Mouse (Mus musculus) hindbrain, postnatal 0 days (tissue): ENCODE measurements at regions not wholly inside any gene's neighbourhood (a gene's known extent, or its start where the extent isn't known, plus 50 kb on each side); places are given as distances from the start of the nearest gene placed in this dataset.

Experiments
- ATAC-seq: fragments of 200-750 bp; cut with Nextera tagmentation; 2 replicates; pipeline ENCODE4 v1.8.0; 2017; ENCODE audit warnings: mild to moderate bottlenecking, moderate TSS enrichment, moderate library complexity
- DNase-seq: peaks from one replicate; pipeline ENCODE4 v3.0.0-alpha.2; 2015; ENCODE audit warnings: low spot score
- H3K27ac ChIP-seq: fragments of 300-500 bp; sonication (generic); 2 replicates; pipeline ENCODE4 v1.5.1; 2014; ENCODE audit warnings: mild to moderate bottlenecking
- H3K27me3 ChIP-seq: fragments of 300-500 bp; sonication (generic); 2 replicates; pipeline ENCODE4 v1.6.1; 2014; ENCODE audit warnings: low read length, mixed read lengths; ENCODE audit not compliant: insufficient read depth
- H3K36me3 ChIP-seq: fragments of 300-500 bp; sonication (generic); 2 replicates; pipeline ENCODE4 v1.6.1; 2014; ENCODE audit warnings: low read length, mixed read lengths; ENCODE audit not compliant: insufficient read depth
- H3K4me1 ChIP-seq: fragments of 300-500 bp; sonication (generic); 2 replicates; pipeline ENCODE4 v1.6.1; 2014; ENCODE audit warnings: antibody characterized with exemption, low read length, mixed read lengths; ENCODE audit not compliant: insufficient read depth
- H3K4me2 ChIP-seq: fragments of 300-500 bp; sonication (generic); 2 replicates; pipeline ENCODE4 v1.6.1; 2014; ENCODE audit warnings: low read depth, mild to moderate bottlenecking, low read length, moderate library complexity, mixed read lengths
- H3K4me3 ChIP-seq: fragments of 300-500 bp; sonication (generic); 2 replicates; pipeline ENCODE4 v1.5.1; 2014; ENCODE audit warnings: low read length
- H3K9ac ChIP-seq: fragments of 300-500 bp; sonication (generic); replicated peaks from 2 replicates; pipeline ENCODE4 v1.6.1; 2014; ENCODE audit warnings: mild to moderate bottlenecking, low read length, moderate library complexity, mixed read lengths
- H3K9me3 ChIP-seq: fragments of 300-500 bp; sonication (generic); 2 replicates; pipeline ENCODE4 v1.6.1; 2016; ENCODE audit warnings: low read length, mixed read lengths
- CTCF ChIP-seq: IDR thresholded peaks from 2 replicates; pipeline ENCODE4 v1.5.1; 2016; ENCODE audit warnings: antibody characterized with exemption, control low read depth, low read depth
- WGBS: fragments of 180-500 bp; shearing (Covaris S2); extraction: QIAGEN DNeasy Blood & Tissue Kit; methylation state at CpG from one replicate; pipeline ENCODE4 v1.1.7; 2014; 5-methylcytosine and 5-hydroxymethylcytosine counted together

DNA sequence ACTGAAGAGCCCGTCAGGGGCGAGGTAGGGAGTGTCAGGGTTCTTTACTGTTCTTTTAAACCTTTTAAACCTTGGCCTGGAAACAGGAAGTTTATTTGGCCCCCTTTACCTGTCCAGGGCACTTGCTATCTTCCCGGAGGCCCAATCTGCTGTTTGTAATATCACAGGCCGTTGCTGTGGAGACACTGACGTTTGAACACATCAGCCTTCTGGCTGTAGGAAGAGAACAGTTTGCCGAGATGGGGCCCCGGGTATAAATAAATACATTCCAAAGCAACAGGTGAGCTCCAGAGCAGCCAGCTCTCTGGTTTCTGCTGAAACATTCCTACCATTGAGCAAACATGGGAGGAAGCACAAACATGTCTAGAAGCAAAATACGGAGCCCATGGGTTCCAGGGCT is 90.2 kb upstream of the Parp11 start:
- Histone ChIP-seq H3K36me3 (no peaks in the 10 kb centered on the region), H3K4me1 (no peaks in the 10 kb centered on the region), H3K27me3 (no peaks in the 10 kb centered on the region), H3K4me3 (no peak overlapping the region), H3K9ac (no peak overlapping the region), H3K4me2 (no peak overlapping the region), H3K9me3 (no peaks in the 10 kb centered on the region), H3K27ac (no peak overlapping the region)
- no peak for ATAC-seq
- no peak for TF ChIP-seq CTCF
- 63% methylated on average over 8 of the region's 8 CpGs for WGBS
- no peak for DNase-seq

DNA sequence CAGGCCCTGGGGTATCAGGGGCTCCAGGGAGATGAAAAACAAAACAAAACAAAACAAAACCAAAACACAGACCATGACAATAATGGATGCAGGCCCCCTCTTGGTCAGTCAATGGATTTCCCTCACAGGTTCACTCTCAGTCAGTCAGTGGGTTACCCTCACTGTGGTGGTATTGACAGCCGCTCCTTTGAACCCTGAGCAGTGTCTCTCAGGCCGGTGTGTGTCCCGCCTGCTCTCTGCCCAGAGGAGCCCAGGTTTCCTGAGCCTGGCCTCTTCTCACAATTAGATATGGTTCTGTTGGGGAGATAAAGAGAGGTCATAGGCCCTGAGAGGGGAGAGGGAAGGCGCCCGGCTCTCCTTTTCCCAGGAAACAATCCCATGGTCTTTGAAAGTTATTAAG is 87.8 kb upstream of the Parp11 start:
- Histone ChIP-seq H3K4me3 (no peak overlapping the region), H3K4me1 (no peaks in the 10 kb centered on the region), H3K27me3 (0 out of 2 replicates have a peak, but pooled peaks cover 3% of the 10 kb centered on the region), H3K4me2 (no peak overlapping the region), H3K36me3 (no peaks in the 10 kb centered on the region), H3K27ac (no peak overlapping the region), H3K9ac (no peak overlapping the region), H3K9me3 (no peaks in the 10 kb centered on the region)
- WGBS = 23% methylated on average over 5 of the region's 5 CpGs
- DNase-seq (no peak), ATAC-seq (no peak)
- no peak for TF ChIP-seq CTCF

DNA sequence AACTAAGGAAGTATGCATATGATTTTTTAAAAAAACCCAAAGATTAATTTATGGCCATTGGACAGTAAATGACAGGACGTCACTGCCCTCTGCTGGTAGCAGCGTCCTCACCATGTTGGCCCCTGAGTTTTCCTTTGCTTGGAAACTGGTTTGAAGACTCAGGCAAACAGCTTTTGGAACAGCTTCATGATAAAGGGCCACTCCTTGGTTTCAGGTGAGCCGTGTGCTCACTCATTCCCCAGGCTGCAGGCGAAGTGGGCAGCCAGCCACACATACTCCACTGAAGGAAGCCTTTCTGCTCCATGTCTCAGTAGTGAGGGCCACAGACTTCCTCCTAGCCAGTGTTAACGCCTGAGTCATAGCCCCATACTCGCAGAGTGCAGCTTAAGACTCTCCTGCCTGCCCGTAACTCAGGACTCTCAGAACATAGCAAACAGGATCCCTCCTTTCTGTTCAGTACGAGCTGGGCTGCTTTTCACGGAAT is 87.2 kb upstream of the Parp11 start:
- Histone ChIP-seq H3K27ac (no peak overlapping the region), H3K9ac (no peak overlapping the region), H3K36me3 (no peaks in the 10 kb centered on the region), H3K27me3 (0 out of 2 replicates have a peak, but pooled peaks cover 3% of the 10 kb centered on the region), H3K4me3 (no peak overlapping the region), H3K9me3 (no peaks in the 10 kb centered on the region), H3K4me2 (no peak overlapping the region), H3K4me1 (0 out of 2 replicates have a peak, but pooled peaks cover 1% of the 10 kb centered on the region)
- 41% methylated on average over 9 of the region's 9 CpGs for WGBS
- ATAC-seq = no peak
- TF ChIP-seq CTCF = peak; percentile 87
- peak; percentile 86 for DNase-seq

DNA sequence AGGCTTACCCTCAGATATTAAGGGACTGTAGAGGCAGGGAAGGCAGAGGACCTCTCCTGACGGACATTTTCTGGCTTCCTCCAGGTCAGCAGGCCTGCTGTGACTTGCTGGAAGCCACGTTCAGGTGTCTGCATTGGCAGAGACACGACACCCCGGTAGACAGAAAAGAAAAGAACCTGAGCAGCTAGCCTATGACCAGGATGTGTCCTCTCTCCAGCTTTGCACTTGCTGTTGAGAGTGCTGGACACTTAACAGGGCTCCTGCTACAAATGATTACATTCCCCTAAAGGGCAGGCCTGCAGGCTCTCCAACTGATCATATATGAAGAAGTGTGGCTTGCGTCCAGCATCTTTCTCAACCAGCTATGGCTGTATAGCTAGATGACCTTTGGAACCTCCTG is 84.5 kb upstream of the Parp11 start:
- ATAC-seq (no peak), DNase-seq (no peak)
- Histone ChIP-seq H3K27me3 (0 out of 2 replicates have a peak, but pooled peaks cover 3% of the 10 kb centered on the region), H3K27ac (no peak overlapping the region), H3K9ac (no peak overlapping the region), H3K36me3 (no peaks in the 10 kb centered on the region), H3K4me2 (no peak overlapping the region), H3K4me3 (no peak overlapping the region), H3K4me1 (0 out of 2 replicates have a peak, but pooled peaks cover 5% of the 10 kb centered on the region), H3K9me3 (no peaks in the 10 kb centered on the region)
- WGBS = 75% methylated on average over 5 of the region's 5 CpGs
- TF ChIP-seq CTCF = no peak

DNA sequence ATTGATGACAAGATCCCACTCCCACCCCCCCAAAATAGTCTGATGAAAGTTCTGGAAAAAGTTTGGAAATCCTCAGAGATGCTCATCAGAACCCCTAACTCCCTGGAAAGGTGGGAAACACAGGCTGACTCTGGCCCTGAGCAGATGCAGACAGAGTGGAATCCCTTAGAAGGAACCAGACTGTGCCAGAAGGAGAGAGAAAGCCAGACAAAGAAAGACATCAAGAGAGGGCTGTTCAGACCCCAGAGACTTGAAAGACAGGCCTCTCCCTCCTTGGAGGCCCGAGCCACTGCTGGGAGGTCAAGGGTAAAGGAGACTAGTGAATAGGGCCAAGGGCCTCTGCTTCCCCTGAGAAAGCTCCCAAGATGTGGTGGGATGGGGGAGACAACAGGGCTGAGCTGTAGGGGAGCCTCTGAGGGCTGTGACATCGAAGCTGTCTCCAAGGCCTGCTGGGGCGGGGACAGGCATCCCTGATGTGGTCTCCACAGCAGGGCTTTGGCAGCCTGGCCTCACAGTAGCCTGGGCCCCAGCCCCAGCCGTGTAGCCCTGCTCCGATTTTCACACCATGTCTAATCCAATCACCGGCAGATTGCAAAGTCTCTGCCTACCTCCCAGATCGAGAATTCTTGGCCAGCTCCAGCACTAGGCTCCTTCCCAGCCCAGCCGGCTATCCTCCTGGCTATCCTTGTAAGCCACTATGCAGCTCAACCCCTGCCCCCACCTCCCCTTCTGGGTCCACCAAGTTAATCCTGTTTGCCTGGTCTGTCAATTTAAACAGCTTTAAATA is 83.5 kb upstream of the Parp11 start:
- Histone ChIP-seq H3K4me3 (no peak overlapping the region), H3K27ac (peak overlapping the region; percentile 60; the same call in 1 of the 2 replicates), H3K36me3 (no peaks in the 10 kb centered on the region), H3K4me2 (no peak overlapping the region), H3K9ac (no peak overlapping the region), H3K4me1 (0 out of 2 replicates have a peak, but pooled peaks cover 5% of the 10 kb centered on the region), H3K9me3 (no peaks in the 10 kb centered on the region), H3K27me3 (0 out of 2 replicates have a peak, but pooled peaks cover 3% of the 10 kb centered on the region)
- TF ChIP-seq CTCF = no peak
- WGBS = 16% methylated on average over 8 of the region's 8 CpGs
- DNase-seq = peak; percentile 85
- ATAC-seq = peak; percentile 94

DNA sequence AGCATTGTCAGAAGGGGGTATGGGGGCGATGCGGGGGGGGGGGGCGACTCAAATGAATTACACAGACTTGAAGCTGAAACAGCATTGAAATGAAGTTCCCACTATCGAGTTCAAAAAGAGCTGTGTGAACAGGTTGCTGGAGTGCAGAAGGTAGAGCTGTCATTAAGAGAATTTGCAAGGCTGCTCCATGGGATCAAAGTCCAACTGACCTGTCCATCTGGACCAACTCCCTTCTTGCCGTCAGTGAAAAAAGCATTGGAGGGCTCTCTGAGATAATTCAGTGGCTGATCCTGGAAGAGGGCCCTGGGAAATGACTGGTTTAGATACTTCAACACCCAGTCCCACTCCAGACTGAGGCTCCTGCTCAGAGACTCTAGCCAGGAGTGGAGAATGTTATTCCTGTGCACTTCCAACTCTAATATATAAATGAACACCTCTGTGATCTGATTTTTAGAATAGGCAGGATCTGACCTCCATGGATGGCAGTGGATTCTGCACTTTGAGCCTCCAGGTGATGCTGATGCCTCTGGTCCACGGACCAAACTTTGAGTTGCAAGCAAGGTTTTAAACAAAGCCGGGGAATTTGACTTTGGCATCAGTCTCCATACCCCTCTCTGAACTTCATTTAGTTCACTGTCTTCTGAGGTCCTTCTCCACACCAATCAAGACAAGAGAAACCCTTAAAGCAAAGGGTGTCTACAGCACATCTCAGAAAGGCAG is 82.6 kb upstream of the Parp11 start:
- ATAC-seq (no peak), DNase-seq (peak; percentile 4)
- H3K9ac ChIP-seq = no peak overlapping the region
- no peak overlapping the region for H3K4me2 ChIP-seq
- no peaks in the 10 kb centered on the region for H3K36me3 ChIP-seq
- no peak for TF ChIP-seq CTCF
- 0 out of 2 replicates have a peak overlapping the region, but pooled peaks have one; percentile 11 for H3K27ac ChIP-seq
- 0 out of 2 replicates have a peak, but pooled peaks cover 5% of the 10 kb centered on the region for H3K4me1 ChIP-seq
- H3K27me3 ChIP-seq = 0 out of 2 replicates have a peak, but pooled peaks cover 3% of the 10 kb centered on the region
- H3K4me3 ChIP-seq = no peak overlapping the region
- 23% methylated on average over 7 of the region's 7 CpGs for WGBS
- H3K9me3 ChIP-seq = no peaks in the 10 kb centered on the region
